In genomic region chr10:68844066-68844465, GRCm38 (mm10) we compare ENCODE assay signal across 22 mouse cellular contexts.
DNase-seq lines count a peak whose midpoint lies in the region; ATAC-seq and TF ChIP-seq lines count a peak whose summit lies in the region.
"Had no signal": no experiment of that assay in that cellular context is flagged by ENCODE, and none has a peak within 500 bp of the region (broad histone marks: within the 10 kb centered on the region; RNA-seq: fewer than 3 reads in every experiment).

No protein-coding gene starts in this region.

- no peak overlapping the region for H3K9ac ChIP-seq in lung, postnatal 0 days (replicated peaks; ENCODE audit: low read depth)
- H3K9ac ChIP-seq: embryonic facial prominence, embryonic 12.5 days; forebrain, embryonic 13.5 days; heart, embryonic 12.5 days; hindbrain, embryonic 13.5 days; kidney, embryonic 15.5 days; limb, embryonic 13.5 days; liver, embryonic 14.5 days had no signal

- CTCF ChIA-PET in Patski (lab: Charles Lee) = no interaction called here

- DNase-seq in spleen, adult 2 months (ENCODE audit: low read depth in 1 of 2, low spot score in 2 of 2) = peak; percentile 11 to 30
- DNase-seq in spleen, adult 12 weeks (ENCODE audit: low spot score) = no peak
- no peak for DNase-seq in Patski (ENCODE audit: low read depth, low spot score)
- no peak for DNase-seq in frontal cortex, postnatal 10 days (ENCODE audit: low spot score in 2 of 2)
- no peak for DNase-seq in urinary bladder, postnatal 36 days (ENCODE audit: low spot score in 2 of 2)
- DNase-seq in lung, postnatal 0 days (ENCODE audit: low spot score) = no peak
- DNase-seq: adrenal gland, adult 8-10 months; cerebellum, adult 8-10 months; retina, postnatal 1 day; right cerebral cortex, postnatal 4 days; thymus, postnatal 36 days had no signal

- H3K36me3 ChIP-seq in spleen, adult 2 months (ENCODE audit: control insufficient read depth, insufficient read depth, low read length) = no peaks in the 10 kb centered on the region
- no peaks in the 10 kb centered on the region for H3K36me3 ChIP-seq in lung, postnatal 0 days (ENCODE audit: insufficient read depth, low read length)
- H3K36me3 ChIP-seq: embryonic facial prominence, embryonic 12.5 days; heart, embryonic 12.5 days; hindbrain, embryonic 13.5 days; kidney, embryonic 15.5 days; limb, embryonic 13.5 days had no signal

- no peak overlapping the region for H3K27ac ChIP-seq in spleen, adult 2 months (ENCODE audit: insufficient read depth, low read length)
- no peak overlapping the region for H3K27ac ChIP-seq in lung, postnatal 0 days (ENCODE audit: low read length)
- H3K27ac ChIP-seq: embryonic facial prominence, embryonic 12.5 days; forebrain, embryonic 13.5 days; hindbrain, embryonic 13.5 days; kidney, embryonic 15.5 days; limb, embryonic 13.5 days; liver, embryonic 14.5 days had no signal

- WGBS in spleen, adult 2 months = 48% methylated on average over 4 of the region's 4 CpGs
- 75% methylated on average over 4 of the region's 4 CpGs for WGBS in lung, postnatal 0 days

- H3K9me3 ChIP-seq in lung, postnatal 0 days (ENCODE audit: low read length) = no peaks in the 10 kb centered on the region
- H3K9me3 ChIP-seq: embryonic facial prominence, embryonic 12.5 days; heart, embryonic 12.5 days; hindbrain, embryonic 13.5 days; kidney, embryonic 15.5 days; limb, embryonic 13.5 days had no signal

- no peak overlapping the region for H3K4me3 ChIP-seq in spleen, adult 2 months (ENCODE audit: extremely low read depth, insufficient read depth, insufficient read length)
- no peak overlapping the region for H3K4me3 ChIP-seq in lung, postnatal 0 days (ENCODE audit: low read depth, low read length)
- H3K4me3 ChIP-seq: embryonic facial prominence, embryonic 12.5 days; erythroblast, embryonic 14.5 days; forebrain, embryonic 13.5 days; heart, embryonic 12.5 days; hindbrain, embryonic 13.5 days; kidney, embryonic 15.5 days; limb, embryonic 13.5 days had no signal

- H3K4me2 ChIP-seq in lung, postnatal 0 days (replicated peaks; ENCODE audit: low read depth, low read length) = no peak overlapping the region
- H3K4me2 ChIP-seq: embryonic facial prominence, embryonic 12.5 days; forebrain, embryonic 13.5 days; heart, embryonic 12.5 days; hindbrain, embryonic 13.5 days; kidney, embryonic 15.5 days; limb, embryonic 13.5 days had no signal

- POLR2A ChIA-PET in Patski (lab: Charles Lee) = no interaction called here

- no peak for TF ChIP-seq EP300 in lung, postnatal 0 days (IDR thresholded peaks at IDR 0.05)

- no peak for ATAC-seq in Patski
- peak; percentile 60 for ATAC-seq in inflammation-experienced regulatory T-cells, adult 6 months
- no peak for ATAC-seq in lung, postnatal 0 days
- ATAC-seq: forebrain, embryonic 13.5 days; intestine, embryonic 16.5 days; midbrain, embryonic 16.5 days had no signal

- TF ChIP-seq CTCF in spleen, adult 2 months (IDR thresholded peaks at IDR 0.05; ENCODE audit: extremely low read depth, insufficient read depth, insufficient read length, insufficient replicate concordance) = no peak
- peak; percentile 51 for TF ChIP-seq CTCF in Patski (IDR thresholded peaks at IDR 0.05)
- TF ChIP-seq CTCF in lung, postnatal 0 days (IDR thresholded peaks at IDR 0.05) = no peak

- no peaks in the 10 kb centered on the region for H3K27me3 ChIP-seq in spleen, adult 2 months (ENCODE audit: control insufficient read depth, insufficient read depth, low read length)
- no peaks in the 10 kb centered on the region for H3K27me3 ChIP-seq in Patski
- no peaks in the 10 kb centered on the region for H3K27me3 ChIP-seq in lung, postnatal 0 days (replicated peaks; ENCODE audit: insufficient read depth, low read length)
- H3K27me3 ChIP-seq: embryonic facial prominence, embryonic 12.5 days; forebrain, embryonic 13.5 days; heart, embryonic 12.5 days; hindbrain, embryonic 13.5 days; kidney, embryonic 15.5 days; limb, embryonic 13.5 days had no signal

- in situ Hi-C loops in Patski (cut with MboI; ENCODE audit: low pct_unique_long_range_greater_than_20kb) = no loop called here

- peaks cover 6% of the 10 kb centered on the region; the same call in 1 of the 2 replicates for H3K4me1 ChIP-seq in spleen, adult 2 months (ENCODE audit: control insufficient read depth, insufficient read depth, insufficient read length)
- no peaks in the 10 kb centered on the region for H3K4me1 ChIP-seq in lung, postnatal 0 days (ENCODE audit: insufficient read depth, low read depth, low read length)
- H3K4me1 ChIP-seq: embryonic facial prominence, embryonic 12.5 days; kidney, embryonic 15.5 days; limb, embryonic 13.5 days had no signal

- no peak for TF ChIP-seq POLR2A in spleen, adult 2 months (IDR thresholded peaks at IDR 0.05; ENCODE audit: low read depth, low read length)

Comparison
In these comparisons a context has a peak if more than half of its experiments do, and no peak if none do; other contexts are left out.
1. DNase-seq: peak in spleen, adult 2 months (2 of 2); none in spleen, adult 12 weeks (single experiment), Patski (single experiment), frontal cortex, postnatal 10 days (0 of 2), urinary bladder, postnatal 36 days (0 of 2) and lung, postnatal 0 days (single experiment).